Mouse (Mus musculus) liver, adult 2 months (tissue): ENCODE results near the gene Dffa.

Experiments used
- CTCF ChIP-seq: fragments of 200-500 bp; IDR thresholded peaks from 2 replicates; pipeline ENCODE4 v1.5.1; 2011; ENCODE audit warnings: low read depth, low read length, control low read depth
- POLR2A ChIP-seq: fragments of 200-500 bp; IDR thresholded peaks from 2 replicates; pipeline ENCODE4 v1.6.1; 2011; ENCODE audit warnings: low read length, control low read depth; ENCODE audit not compliant: insufficient read depth; ENCODE audit errors: extremely low read depth

DNA sequence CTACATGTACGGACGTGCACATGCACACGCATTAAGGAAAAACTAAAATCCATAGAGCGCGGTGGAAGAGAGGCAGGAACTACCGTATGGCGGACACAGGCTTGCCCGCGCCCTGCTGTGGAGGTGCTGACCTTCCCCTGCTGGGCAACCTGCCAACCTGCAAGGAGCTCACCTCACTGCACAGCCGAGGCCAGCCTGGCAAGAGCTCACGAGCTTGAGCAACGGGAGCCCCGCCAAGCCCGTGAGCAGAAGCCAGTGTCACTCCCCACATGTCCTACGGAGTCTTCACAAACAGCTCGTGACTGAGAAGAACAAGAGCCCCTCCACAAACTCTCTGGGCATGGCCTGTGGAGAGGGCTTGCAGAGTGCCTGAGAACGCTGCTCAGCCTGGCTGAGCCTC, 22.4 kb upstream of the Dffa start:
- no peak for TF ChIP-seq CTCF
- no peak for TF ChIP-seq POLR2A
